Mouse (Mus musculus) liver, embryonic 11.5 days (tissue): ENCODE results near the gene Efhd1. TPM values are rescaled to one million over a fixed set of nuclear protein-coding genes. Genes with fewer than 3 reads are reported as not detected.

Source experiments
- polyA plus RNA-seq: library from polyadenylated mRNA; unstranded; fragments of >200 nt; fragmentation: Nextera tagmentation; extraction: Ambion mirVana; gene quantifications from 2 replicates; pipeline ENCODE4 v1.2.1, GENCODE M21; 2014

Efhd1 gene
- polyA plus RNA-seq, 1 experiment from 2014 or later, result not detected

Other genes starting within 250 kb of the Efhd1 start
- gene Alppl2, start 174.4 kb upstream of the Efhd1 start, polyA plus RNA-seq, result 0.14 TPM in 1 of 2 replicates, not detected in the other
- gene Alpi, start 162.8 kb upstream of the Efhd1 start, polyA plus RNA-seq, result not detected in 2 replicates
- not detected in 2 replicates for gene Akp3, start 139.4 kb upstream of the Efhd1 start, polyA plus RNA-seq
- gene Ecel1, start 107.8 kb upstream of the Efhd1 start, polyA plus RNA-seq, result 0.18 and 0.48 TPM in 2 replicates
- gene Prss56, start 81.0 kb upstream of the Efhd1 start, polyA plus RNA-seq, result not detected in 2 replicates
- gene Chrnd, start 73.8 kb upstream of the Efhd1 start, polyA plus RNA-seq, result 0.08 TPM in 1 of 2 replicates, not detected in the other
- 0.55 and 0.62 TPM in 2 replicates for gene Chrng, start 59.7 kb upstream of the Efhd1 start, polyA plus RNA-seq
- 151 and 152 TPM in 2 replicates for gene Eif4e2, start 50.4 kb upstream of the Efhd1 start, polyA plus RNA-seq
- 35.1 and 40.4 TPM in 2 replicates for gene Gigyf2, start 62.6 kb downstream of the Efhd1 start, polyA plus RNA-seq
- 0.32 and 1.6 TPM in 2 replicates for gene Kcnj13, start 130.4 kb downstream of the Efhd1 start, polyA plus RNA-seq
- not detected in 2 replicates for gene Snorc, start 205.9 kb downstream of the Efhd1 start, polyA plus RNA-seq
- gene Neu2, start 245.5 kb downstream of the Efhd1 start, polyA plus RNA-seq, result 0.16 and 0.60 TPM in 2 replicates